Mouse (Mus musculus) megakaryocyte, embryonic 14.5 days (primary cell): ENCODE data around the gene Prph.

ENCODE experiments used
- FLI1 ChIP-seq: IDR thresholded peaks from 2 replicates; pipeline ENCODE4 v1.6.1; 2012; ENCODE audit warnings: low read length, inconsistent platforms, mixed read lengths
- GATA1 ChIP-seq: IDR thresholded peaks from 3 replicates; pipeline ENCODE4 v1.6.1; 2012; ENCODE audit warnings: mixed read lengths, low read length, inconsistent platforms, borderline replicate concordance

GRCm38 (mm10) chr15:99107866-99108265, 52.9 kb downstream of the Prph start:
- TF ChIP-seq GATA1 = no peak
- TF ChIP-seq FLI1 = no peak
